Mouse (Mus musculus) lung, postnatal 14 days (tissue): ENCODE measurements around the gene Tmem208.

ENCODE experiments used
- DNase-seq: peaks from one replicate; pipeline ENCODE4 v3.0.0; 2021

Tmem208 gene

GRCm38 (mm10) chr8:105298351-105299252, 27.6 kb upstream of the Tmem208 start:
- no peak for DNase-seq

GRCm38 (mm10) chr8:105299962-105300361, 26.2 kb upstream of the Tmem208 start:
- no peak for DNase-seq

GRCm38 (mm10) chr8:105303396-105303795, 22.8 kb upstream of the Tmem208 start:
- DNase-seq: no peak

- no peak for DNase-seq
Measured at GRCm38 (mm10) chr8:105303874-105304273, 22.3 kb upstream of the Tmem208 start.

- DNase-seq: no peak
Measured at GRCm38 (mm10) chr8:105304325-105305210, 21.6 kb upstream of the Tmem208 start.

GRCm38 (mm10) chr8:105305211-105306145, 20.7 kb upstream of the Tmem208 start, which contains the start of gene Elmo3:
Elmo3 (plus strand) TSS chr8:105305601.
- peak; percentile 70 for DNase-seq

- no peak for DNase-seq
Measured at GRCm38 (mm10) chr8:105306146-105306691, 19.9 kb upstream of the Tmem208 start.

GRCm38 (mm10) chr8:105307670-105308069, 18.5 kb upstream of the Tmem208 start:
- no peak for DNase-seq

GRCm38 (mm10) chr8:105308428-105308827, 17.7 kb upstream of the Tmem208 start:
- no peak for DNase-seq

GRCm38 (mm10) chr8:105309142-105309847, 16.9 kb upstream of the Tmem208 start:
- no peak for DNase-seq

GRCm38 (mm10) chr8:105310118-105310517, 16.0 kb upstream of the Tmem208 start:
- DNase-seq: no peak

- no peak for DNase-seq
Measured at GRCm38 (mm10) chr8:105311718-105312117, 14.4 kb upstream of the Tmem208 start.

GRCm38 (mm10) chr8:105312891-105313481, 13.2 kb upstream of the Tmem208 start:
- no peak for DNase-seq

GRCm38 (mm10) chr8:105313622-105314402, 12.3 kb upstream of the Tmem208 start:
- DNase-seq: no peak

GRCm38 (mm10) chr8:105315073-105315769, 10.9 kb upstream of the Tmem208 start:
- no peak for DNase-seq

GRCm38 (mm10) chr8:105317941-105318340, 8.2 kb upstream of the Tmem208 start:
- DNase-seq: peak; percentile 73

- DNase-seq: peak; percentile 43
Measured at GRCm38 (mm10) chr8:105318662-105319190, 7.4 kb upstream of the Tmem208 start.

GRCm38 (mm10) chr8:105323183-105323582, 3.0 kb upstream of the Tmem208 start:
- no peak for DNase-seq

- no peak for DNase-seq
Measured at GRCm38 (mm10) chr8:105325641-105326093, 487 bp upstream of the Tmem208 start.
